In genomic region chr7:90409934-90410333, GRCm38 (mm10) we compare ENCODE assay signal across 9 mouse cellular contexts. TPM values are rescaled to one million over a fixed set of nuclear protein-coding genes. Genes with fewer than 3 reads are reported as not detected.
DNase-seq lines count a peak whose midpoint lies in the region; ATAC-seq and TF ChIP-seq lines count a peak whose summit lies in the region.
"Had no signal": no experiment of that assay in that cellular context is flagged by ENCODE, and none has a peak within 500 bp of the region (broad histone marks: within the 10 kb centered on the region; RNA-seq: fewer than 3 reads in every experiment).

No protein-coding gene starts in this region.

- H3K4me1 ChIP-seq in heart, adult 2 months (ENCODE audit: control insufficient read depth, insufficient read depth, low read length), result no peaks in the 10 kb centered on the region; the same call in 1 of the 2 replicates
- no peaks in the 10 kb centered on the region for H3K4me1 ChIP-seq in heart, embryonic 12.5 days (replicated peaks)
- H3K4me1 ChIP-seq in bone marrow, adult 2 months (ENCODE audit: control insufficient read depth, insufficient read depth, low read length), result no peaks in the 10 kb centered on the region
- H3K4me1 ChIP-seq in embryonic facial prominence, embryonic 14.5 days (ENCODE audit: control insufficient read depth, insufficient read depth, low read length), result no peaks in the 10 kb centered on the region
- H3K4me1 ChIP-seq: limb, embryonic 15.5 days had no signal

- no peak for TF ChIP-seq EP300 in heart, adult 2 months (IDR thresholded peaks at IDR 0.05; ENCODE audit: insufficient read depth, low read depth, low read length)

- peak; percentile 45 to 65 for DNase-seq in heart, adult 2 months
- DNase-seq in CD4-positive helper T cell, adult 2 months (ENCODE audit: low read depth, low spot score), result peak; percentile 68
- peak; percentile 39 for DNase-seq in embryonic facial prominence, embryonic 14.5 days (ENCODE audit: low spot score)
- DNase-seq in kidney, postnatal 4 days, result peak; percentile 78 to 80
- DNase-seq in spleen, postnatal 4 days (ENCODE audit: low spot score in 2 of 2), result peak; percentile 42 to 77

- no peaks in the 10 kb centered on the region for H3K27me3 ChIP-seq in heart, adult 2 months (ENCODE audit: control insufficient read depth, insufficient read depth, low read length)
- no peaks in the 10 kb centered on the region for H3K27me3 ChIP-seq in heart, embryonic 12.5 days (replicated peaks)
- no peaks in the 10 kb centered on the region for H3K27me3 ChIP-seq in embryonic facial prominence, embryonic 14.5 days (replicated peaks; ENCODE audit: control insufficient read depth, insufficient read depth, low read length)
- H3K27me3 ChIP-seq: limb, embryonic 15.5 days had no signal

- TF ChIP-seq CTCF in heart, adult 2 months (IDR thresholded peaks at IDR 0.05), result peak; percentile 97; the same call in 1 of the 2 replicates
- peak; percentile 44; the same call in 1 of the 2 replicates for TF ChIP-seq CTCF in bone marrow, adult 2 months (IDR thresholded peaks at IDR 0.05; ENCODE audit: control insufficient read depth, insufficient read depth, low read length)

- WGBS in heart, adult 2 months, result 37% methylated on average over 3 of the region's 3 CpGs
- WGBS in heart, embryonic 12.5 days, result 56% methylated on average over 3 of the region's 3 CpGs
- 43% methylated on average over 3 of the region's 3 CpGs for WGBS in bone marrow, adult 2 months
- 60% methylated on average over 3 of the region's 3 CpGs for WGBS in embryonic facial prominence, embryonic 14.5 days

- H3K4me3 ChIP-seq in heart, adult 2 months, result no peak overlapping the region
- H3K4me3 ChIP-seq in heart, embryonic 12.5 days, result no peak overlapping the region
- H3K4me3 ChIP-seq in bone marrow, adult 2 months (replicated peaks; ENCODE audit: control insufficient read depth, low read depth, low read length), result no peak overlapping the region
- H3K4me3 ChIP-seq in embryonic facial prominence, embryonic 14.5 days (ENCODE audit: low read depth, low read length), result no peak overlapping the region
- H3K4me3 ChIP-seq: limb, embryonic 15.5 days had no signal

- no peak overlapping the region for H3K4me2 ChIP-seq in heart, embryonic 12.5 days
- no peak overlapping the region for H3K4me2 ChIP-seq in embryonic facial prominence, embryonic 14.5 days (ENCODE audit: low read depth, low read length)
- H3K4me2 ChIP-seq: limb, embryonic 15.5 days had no signal

- no peaks in the 10 kb centered on the region for H3K36me3 ChIP-seq in heart, adult 2 months (ENCODE audit: control insufficient read depth, insufficient read depth, low read length)
- no peaks in the 10 kb centered on the region for H3K36me3 ChIP-seq in heart, embryonic 12.5 days
- H3K36me3 ChIP-seq in embryonic facial prominence, embryonic 14.5 days (ENCODE audit: control insufficient read depth, insufficient read depth, low read length), result no peaks in the 10 kb centered on the region

- TF ChIP-seq POLR2A in heart, adult 2 months (IDR thresholded peaks at IDR 0.05; ENCODE audit: insufficient read depth, low read depth, low read length), result no peak
- no peak for TF ChIP-seq POLR2A in bone marrow, adult 2 months (IDR thresholded peaks at IDR 0.05; ENCODE audit: borderline replicate concordance, control insufficient read depth, low read depth, low read length)

- H3K27ac ChIP-seq in heart, adult 2 months, result no peak overlapping the region
- H3K27ac ChIP-seq in heart, embryonic 12.5 days (ENCODE audit: poor library complexity, severe bottlenecking), result no peak overlapping the region
- H3K27ac ChIP-seq in bone marrow, adult 2 months (ENCODE audit: control insufficient read depth, insufficient read depth, low read depth, low read length, poor library complexity), result no peak overlapping the region
- H3K27ac ChIP-seq in embryonic facial prominence, embryonic 14.5 days (replicated peaks; ENCODE audit: low read depth, low read length), result no peak overlapping the region
- H3K27ac ChIP-seq: limb, embryonic 15.5 days had no signal

- no peaks in the 10 kb centered on the region for H3K9me3 ChIP-seq in heart, embryonic 12.5 days (replicated peaks)
- H3K9me3 ChIP-seq in embryonic facial prominence, embryonic 14.5 days (ENCODE audit: control insufficient read depth, low read length), result no peaks in the 10 kb centered on the region
- H3K9me3 ChIP-seq: limb, embryonic 15.5 days had no signal

- ATAC-seq in heart, embryonic 12.5 days (ENCODE audit: insufficient number of reproducible peaks, low FRiP score), result no peak
- ATAC-seq in embryonic facial prominence, embryonic 14.5 days (ENCODE audit: low read depth), result no peak
- ATAC-seq in megakaryocyte-erythroid progenitor cell, adult 5-6 weeks (replicated peaks; ENCODE audit: low FRiP score, low TSS enrichment, poor library complexity, severe bottlenecking), result peak; percentile 67; the same call in 1 of the 2 replicates

- H3K9ac ChIP-seq in heart, adult 2 months (ENCODE audit: low read depth, low read length), result no peak overlapping the region
- no peak overlapping the region for H3K9ac ChIP-seq in heart, embryonic 12.5 days
- H3K9ac ChIP-seq in embryonic facial prominence, embryonic 14.5 days (ENCODE audit: low read depth, low read length), result no peak overlapping the region
- H3K9ac ChIP-seq: limb, embryonic 15.5 days had no signal

- intact Hi-C loops in heart, adult 2 months (cut with DNase I), result loop anchor here (2.0 to 5.0 kb wide), 2 partner anchors 129 to 413 kb away; no protein-coding TSS in a partner anchor

- no peaks in the 10 kb centered on the region for H3K79me2 ChIP-seq in heart, adult 2 months (replicated peaks; ENCODE audit: control insufficient read depth, insufficient read depth, low read length)

RNA-seq across cellular contexts. Expression of gene Ccdc89, which starts 16.4 kb away (rescaled TPM):
- total RNA-seq in heart, adult 2 months (2021), result under 1 TPM in 1 of 2 experiments, not detected in 1; 0.16 TPM
- 0.15 and 0.18 TPM in 2 replicates for polyA plus RNA-seq in heart, adult 2 months (2012; rRNA removed)
- polyA plus RNA-seq in heart, embryonic 12.5 days (2016; fragmentation: Nextera tagmentation; extraction: Ambion mirVana), result 0.95 and 1.9 TPM in 2 replicates
- polyA plus RNA-seq in bone marrow, adult 2 months (2011; ENCODE audit: insufficient read depth, insufficient read length, low replicate concordance, missing spikeins), result not detected in 2 replicates
- polyA plus RNA-seq in embryonic facial prominence, embryonic 14.5 days (2014; fragmentation: Nextera tagmentation; extraction: Ambion mirVana), result 1.9 and 2.1 TPM in 2 replicates
- total RNA-seq in megakaryocyte-erythroid progenitor cell, adult 5-6 weeks (2014; fragmentation: Nextera tagmentation), result 0.22 TPM in 1 of 2 replicates, not detected in the other
- total RNA-seq in megakaryocyte-erythroid progenitor cell, adult 5-6 weeks (2017), result not detected in 2 replicates

RNA-seq across cellular contexts. Expression of gene Crebzf, which starts 32.6 kb away (rescaled TPM):
- 10 to 100 TPM; 18.0 to 20.4 TPM for total RNA-seq in heart, adult 2 months (2021)
- polyA plus RNA-seq in heart, adult 2 months (2012; rRNA removed), result 12.3 and 17.5 TPM in 2 replicates
- 38.7 and 39.5 TPM in 2 replicates for polyA plus RNA-seq in heart, embryonic 12.5 days (2016; fragmentation: Nextera tagmentation; extraction: Ambion mirVana)
- polyA plus RNA-seq in bone marrow, adult 2 months (2011; ENCODE audit: insufficient read depth, insufficient read length, low replicate concordance, missing spikeins), result 36.7 and 56.8 TPM in 2 replicates
- 44.9 and 51.9 TPM in 2 replicates for polyA plus RNA-seq in embryonic facial prominence, embryonic 14.5 days (2014; fragmentation: Nextera tagmentation; extraction: Ambion mirVana)
- 119 and 128 TPM in 2 replicates for total RNA-seq in megakaryocyte-erythroid progenitor cell, adult 5-6 weeks (2014; fragmentation: Nextera tagmentation)
- 56.5 and 102 TPM in 2 replicates for total RNA-seq in megakaryocyte-erythroid progenitor cell, adult 5-6 weeks (2017)

RNA-seq across cellular contexts. Expression of gene Tmem126a, which starts 47.1 kb away (rescaled TPM):
- 100 to 1,000 TPM; 111 to 140 TPM for total RNA-seq in heart, adult 2 months (2021)
- 72.6 and 110 TPM in 2 replicates for polyA plus RNA-seq in heart, adult 2 months (2012; rRNA removed)
- polyA plus RNA-seq in heart, embryonic 12.5 days (2016; fragmentation: Nextera tagmentation; extraction: Ambion mirVana), result 110 and 111 TPM in 2 replicates
- 13.7 and 15.3 TPM in 2 replicates for polyA plus RNA-seq in bone marrow, adult 2 months (2011; ENCODE audit: insufficient read depth, insufficient read length, low replicate concordance, missing spikeins)
- 94.1 and 97.9 TPM in 2 replicates for polyA plus RNA-seq in embryonic facial prominence, embryonic 14.5 days (2014; fragmentation: Nextera tagmentation; extraction: Ambion mirVana)
- 32.5 and 39.8 TPM in 2 replicates for total RNA-seq in megakaryocyte-erythroid progenitor cell, adult 5-6 weeks (2014; fragmentation: Nextera tagmentation)
- 15.6 and 33.1 TPM in 2 replicates for total RNA-seq in megakaryocyte-erythroid progenitor cell, adult 5-6 weeks (2017)
